Mouse (Mus musculus) heart, embryonic 10.5 days (tissue): ENCODE measurements at regions not wholly inside any gene's neighbourhood (a gene's known extent, or its start where the extent isn't known, plus 50 kb on each side); places are given as distances from the start of the nearest gene placed in this dataset.

Source experiments
- DNase-seq: peaks from one replicate; pipeline ENCODE4 v3.0.0-alpha.2; 2017; ENCODE audit warnings: low spot score
- H3K27ac ChIP-seq: fragments of 300-500 bp; sonication (generic); 2 replicates; pipeline ENCODE4 v1.5.1; 2016; ENCODE audit warnings: mild to moderate bottlenecking
- H3K27me3 ChIP-seq: fragments of 300-500 bp; sonication (generic); 2 replicates; pipeline ENCODE4 v1.6.1; 2016; ENCODE audit warnings: mild to moderate bottlenecking; ENCODE audit not compliant: poor library complexity, insufficient read depth, severe bottlenecking
- H3K36me3 ChIP-seq: fragments of 300-500 bp; sonication (generic); 2 replicates; pipeline ENCODE4 v1.6.1; 2016; ENCODE audit warnings: mild to moderate bottlenecking, moderate library complexity
- H3K4me1 ChIP-seq: fragments of 300-500 bp; sonication (generic); 2 replicates; pipeline ENCODE4 v1.6.1; 2016; ENCODE audit warnings: mild to moderate bottlenecking
- H3K4me3 ChIP-seq: fragments of 300-500 bp; sonication (generic); 2 replicates; pipeline ENCODE4 v1.5.1; 2016; ENCODE audit warnings: mild to moderate bottlenecking, moderate library complexity
- H3K9me3 ChIP-seq: fragments of 300-500 bp; sonication (generic); 2 replicates; pipeline ENCODE4 v1.6.1; 2016; ENCODE audit warnings: mild to moderate bottlenecking, moderate library complexity
- WGBS: fragments of 180-500 bp; shearing (Covaris S2); methylation state at CpG from one replicate; pipeline ENCODE4 v1.1.7; 2016; 5-methylcytosine and 5-hydroxymethylcytosine counted together

- no peak for DNase-seq
- no peak overlapping the region for H3K27ac ChIP-seq
- no peaks in the 10 kb centered on the region for H3K36me3 ChIP-seq
- no peaks in the 10 kb centered on the region for H3K27me3 ChIP-seq
- 78% methylated on average over 4 of the region's 4 CpGs for WGBS
- peaks cover 8% of the 10 kb centered on the region for H3K4me1 ChIP-seq
- H3K4me3 ChIP-seq: no peak overlapping the region
- no peaks in the 10 kb centered on the region for H3K9me3 ChIP-seq
Measured at GRCm38 (mm10) chr4:81673398-81674265, 231.0 kb upstream of the Mpdz start.

- H3K4me1 ChIP-seq: peaks cover 8% of the 10 kb centered on the region
- H3K9me3 ChIP-seq: no peaks in the 10 kb centered on the region
- no peaks in the 10 kb centered on the region for H3K27me3 ChIP-seq
- H3K36me3 ChIP-seq: no peaks in the 10 kb centered on the region
- no peak overlapping the region for H3K27ac ChIP-seq
- DNase-seq: no peak
- WGBS: 49% methylated on average over 2 of the region's 2 CpGs
- no peak overlapping the region for H3K4me3 ChIP-seq
Measured at GRCm38 (mm10) chr4:81671986-81672385, 229.4 kb upstream of the Mpdz start.

- WGBS: 23% methylated on average over 3 of the region's 3 CpGs
- Histone ChIP-seq H3K36me3 (no peaks in the 10 kb centered on the region), H3K27ac (0 out of 2 replicates have a peak overlapping the region, but pooled peaks have one; percentile 4)
Measured at GRCm38 (mm10) chr4:81669181-81669580, 226.6 kb upstream of the Mpdz start.

GRCm38 (mm10) chr4:81661096-81661495 is 218.5 kb upstream of the Mpdz start:
- Histone ChIP-seq H3K9me3 (peaks cover 4% of the 10 kb centered on the region; the same call in 1 of the 2 replicates), H3K36me3 (no peaks in the 10 kb centered on the region), H3K4me3 (no peak overlapping the region), H3K27ac (no peak overlapping the region), H3K27me3 (no peaks in the 10 kb centered on the region), H3K4me1 (no peaks in the 10 kb centered on the region)
- DNase-seq: no peak

More at GRCm38 (mm10) chr4:81669181-81669580, 226.6 kb upstream of the Mpdz start:
- Histone ChIP-seq H3K4me3 (no peak overlapping the region), H3K27me3 (no peaks in the 10 kb centered on the region), H3K9me3 (no peaks in the 10 kb centered on the region), H3K4me1 (peaks cover 8% of the 10 kb centered on the region)
- peak; percentile 79 for DNase-seq

GRCm38 (mm10) chr4:81628496-81628828 is 185.8 kb upstream of the Mpdz start:
- Histone ChIP-seq H3K4me3 (no peak overlapping the region), H3K27ac (no peak overlapping the region), H3K36me3 (no peaks in the 10 kb centered on the region), H3K9me3 (no peaks in the 10 kb centered on the region), H3K4me1 (no peaks in the 10 kb centered on the region; the same call in 1 of the 2 replicates), H3K27me3 (no peaks in the 10 kb centered on the region)
- no peak for DNase-seq
- WGBS: 83% methylated on average over 3 of the region's 3 CpGs

- no peak overlapping the region for H3K27ac ChIP-seq
- H3K27me3 ChIP-seq: no peaks in the 10 kb centered on the region
- WGBS: 77% methylated on average over 12 of the region's 12 CpGs
- no peak for DNase-seq
- H3K9me3 ChIP-seq: no peaks in the 10 kb centered on the region
- H3K4me3 ChIP-seq: no peak overlapping the region
- no peaks in the 10 kb centered on the region; the same call in 1 of the 2 replicates for H3K4me1 ChIP-seq
- no peaks in the 10 kb centered on the region for H3K36me3 ChIP-seq
Measured at GRCm38 (mm10) chr4:81627714-81628495, 185.3 kb upstream of the Mpdz start.

GRCm38 (mm10) chr4:81625348-81625934 is 182.8 kb upstream of the Mpdz start:
- Histone ChIP-seq H3K4me1 (no peaks in the 10 kb centered on the region; the same call in 1 of the 2 replicates), H3K36me3 (no peaks in the 10 kb centered on the region), H3K27me3 (no peaks in the 10 kb centered on the region), H3K27ac (no peak overlapping the region), H3K4me3 (no peak overlapping the region), H3K9me3 (no peaks in the 10 kb centered on the region)
- 55% methylated on average over 10 of the region's 10 CpGs for whole genome bisulfite sequencing
- no peak for DNase-seq

- 89% methylated on average over 4 of the region's 4 CpGs for WGBS
- no peaks in the 10 kb centered on the region for H3K36me3 ChIP-seq
- H3K27ac ChIP-seq: no peak overlapping the region
- H3K4me1 ChIP-seq: no peaks in the 10 kb centered on the region; the same call in 1 of the 2 replicates
- no peak overlapping the region for H3K4me3 ChIP-seq
- H3K27me3 ChIP-seq: no peaks in the 10 kb centered on the region
- no peak for DNase-seq
- H3K9me3 ChIP-seq: no peaks in the 10 kb centered on the region
Measured at GRCm38 (mm10) chr4:81624111-81624510, 181.5 kb upstream of the Mpdz start.

GRCm38 (mm10) chr4:81621391-81622137 is 178.9 kb upstream of the Mpdz start:
- WGBS: 89% methylated on average over 8 of the region's 8 CpGs
- Histone ChIP-seq H3K27ac (no peak overlapping the region), H3K9me3 (no peaks in the 10 kb centered on the region), H3K27me3 (no peaks in the 10 kb centered on the region), H3K4me3 (no peak overlapping the region), H3K36me3 (no peaks in the 10 kb centered on the region), H3K4me1 (no peaks in the 10 kb centered on the region; the same call in 1 of the 2 replicates)
- DNase-seq: no peak

- WGBS: 73% methylated on average over 5 of the region's 5 CpGs
- no peaks in the 10 kb centered on the region for H3K9me3 ChIP-seq
- H3K4me3 ChIP-seq: no peak overlapping the region
- no peaks in the 10 kb centered on the region for H3K36me3 ChIP-seq
- DNase-seq: no peak
- no peak overlapping the region for H3K27ac ChIP-seq
- H3K4me1 ChIP-seq: no peaks in the 10 kb centered on the region
- no peaks in the 10 kb centered on the region for H3K27me3 ChIP-seq
Measured at GRCm38 (mm10) chr4:81617191-81617590, 174.6 kb upstream of the Mpdz start.

- no peak for DNase-seq
- H3K36me3 ChIP-seq: no peaks in the 10 kb centered on the region
- H3K9me3 ChIP-seq: no peaks in the 10 kb centered on the region
- H3K4me1 ChIP-seq: no peaks in the 10 kb centered on the region
- H3K27me3 ChIP-seq: no peaks in the 10 kb centered on the region
- H3K4me3 ChIP-seq: no peak overlapping the region
- 77% methylated on average over 2 of the region's 2 CpGs for WGBS
- H3K27ac ChIP-seq: no peak overlapping the region
Measured at GRCm38 (mm10) chr4:81611191-81611590, 168.6 kb upstream of the Mpdz start.

GRCm38 (mm10) chr4:81600396-81600795 is 157.8 kb upstream of the Mpdz start:
- DNase-seq: no peak
- H3K4me3 ChIP-seq: no peak overlapping the region
- no peaks in the 10 kb centered on the region for H3K36me3 ChIP-seq
- H3K27me3 ChIP-seq: no peaks in the 10 kb centered on the region
- H3K27ac ChIP-seq: no peak overlapping the region
- no peaks in the 10 kb centered on the region for H3K4me1 ChIP-seq
- WGBS: 61% methylated on average over 5 of the region's 5 CpGs
- no peaks in the 10 kb centered on the region for H3K9me3 ChIP-seq
